In the genomic region with DNA sequence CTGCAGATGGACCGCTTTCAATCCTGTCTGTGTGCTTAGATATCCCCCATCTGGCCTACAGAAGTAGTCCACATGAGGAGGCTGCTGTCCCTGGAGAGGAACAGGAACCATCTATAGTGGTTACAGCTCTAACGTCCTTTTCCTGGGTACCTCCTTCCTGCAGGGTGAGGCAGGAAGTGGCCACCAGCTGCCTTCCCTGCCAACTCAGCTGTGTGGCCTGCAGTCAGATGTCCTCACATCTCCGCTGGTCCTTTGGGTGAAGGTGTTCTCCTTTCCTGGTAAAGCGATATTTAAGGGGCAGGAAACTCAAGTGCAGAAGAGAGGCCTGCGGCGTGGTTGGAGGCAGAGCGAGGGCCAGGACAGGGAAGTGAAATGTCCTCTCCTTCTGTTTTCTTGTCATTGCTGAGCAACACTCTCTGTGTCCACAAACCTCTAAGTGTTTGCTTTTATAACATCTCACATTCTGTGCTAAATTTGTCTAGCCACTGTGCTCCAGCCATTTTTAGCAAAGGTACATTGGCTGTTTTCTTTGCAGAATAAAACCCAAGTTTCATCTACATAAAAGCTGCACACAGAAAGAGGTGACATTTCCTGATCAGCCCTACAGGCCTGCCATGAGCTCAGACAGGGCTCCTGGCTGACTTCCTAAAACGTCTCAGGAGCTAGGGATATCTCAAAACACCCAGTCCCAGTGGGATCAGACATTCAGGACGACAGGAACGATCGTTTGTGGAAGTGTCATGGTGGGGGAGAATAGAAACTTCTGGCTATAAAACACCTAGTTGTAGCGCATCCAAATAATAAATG, we compare ENCODE assay signal across 8 mouse cellular contexts.
DNase-seq lines count a peak whose midpoint lies in the region; ATAC-seq and TF ChIP-seq lines count a peak whose summit lies in the region.

No protein-coding gene starts in this region.

- TF ChIP-seq POLR2A in heart, adult 2 months (IDR thresholded peaks at IDR 0.05; ENCODE audit: insufficient read depth, low read depth, low read length) = 0 out of 2 replicates have a peak, but pooled peaks have one; percentile 31

- intact Hi-C loops in heart, adult 2 months (cut with DNase I) = loop anchor here (2.0 to 5.0 kb wide), 2 partner anchors 17 to 159 kb away; no protein-coding TSS in a partner anchor

- H3K4me3 ChIP-seq in neural tube, embryonic 13.5 days = no peak overlapping the region
- H3K4me3 ChIP-seq in neural tube, embryonic 15.5 days (replicated peaks) = no peak overlapping the region
- no peak overlapping the region for H3K4me3 ChIP-seq in heart, adult 2 months
- no peak overlapping the region for H3K4me3 ChIP-seq in stomach, embryonic 14.5 days (ENCODE audit: low read depth, low read length)
- H3K4me3 ChIP-seq in midbrain, embryonic 10.5 days = no peak overlapping the region

- H3K27ac ChIP-seq in neural tube, embryonic 13.5 days (replicated peaks) = 0 out of 2 replicates have a peak overlapping the region, but pooled peaks have one; percentile 9
- no peak overlapping the region for H3K27ac ChIP-seq in neural tube, embryonic 15.5 days (replicated peaks)
- peak overlapping the region; percentile 73 for H3K27ac ChIP-seq in heart, adult 2 months
- H3K27ac ChIP-seq in stomach, embryonic 14.5 days (ENCODE audit: low read length) = peak overlapping the region; percentile 52
- no peak overlapping the region for H3K27ac ChIP-seq in midbrain, embryonic 10.5 days (replicated peaks)

- no peak overlapping the region for H3K4me2 ChIP-seq in neural tube, embryonic 13.5 days
- H3K4me2 ChIP-seq in neural tube, embryonic 15.5 days = no peak overlapping the region
- H3K4me2 ChIP-seq in stomach, embryonic 14.5 days (replicated peaks; ENCODE audit: low read depth, low read length) = no peak overlapping the region

- H3K4me1 ChIP-seq in neural tube, embryonic 13.5 days (replicated peaks) = peaks cover 12% of the 10 kb centered on the region
- H3K4me1 ChIP-seq in neural tube, embryonic 15.5 days = peaks cover 15% of the 10 kb centered on the region; the same call in 1 of the 2 replicates
- peaks cover 18% of the 10 kb centered on the region for H3K4me1 ChIP-seq in heart, adult 2 months (ENCODE audit: control insufficient read depth, insufficient read depth, low read length)
- H3K4me1 ChIP-seq in stomach, embryonic 14.5 days (ENCODE audit: control insufficient read depth, insufficient read depth, low read length) = 0 out of 2 replicates have a peak, but pooled peaks cover 8% of the 10 kb centered on the region
- peaks cover 14% of the 10 kb centered on the region for H3K4me1 ChIP-seq in midbrain, embryonic 10.5 days

- TF ChIP-seq CTCF in heart, adult 2 months (IDR thresholded peaks at IDR 0.05) = peak; percentile 41

- H3K9me3 ChIP-seq in neural tube, embryonic 13.5 days = no peaks in the 10 kb centered on the region
- no peaks in the 10 kb centered on the region for H3K9me3 ChIP-seq in neural tube, embryonic 15.5 days (replicated peaks)
- no peaks in the 10 kb centered on the region for H3K9me3 ChIP-seq in stomach, embryonic 14.5 days (ENCODE audit: control insufficient read depth, low read depth, low read length)
- no peaks in the 10 kb centered on the region for H3K9me3 ChIP-seq in midbrain, embryonic 10.5 days (replicated peaks)

- peak; percentile 64 to 81 for DNase-seq in heart, adult 2 months
- DNase-seq in layer of hippocampus, adult 9-11 months = peak; percentile 87
- DNase-seq in lung, postnatal 14 days = peak; percentile 53
- no peak for DNase-seq in cerebellum, adult 9-11 months
- DNase-seq in midbrain, embryonic 10.5 days (ENCODE audit: low spot score) = no peak

- ATAC-seq in neural tube, embryonic 13.5 days (ENCODE audit: low read depth) = no peak
- no peak for ATAC-seq in neural tube, embryonic 15.5 days (ENCODE audit: low FRiP score)
- ATAC-seq in stomach, embryonic 14.5 days (ENCODE audit: insufficient number of reproducible peaks, insufficient read depth, low FRiP score, low read depth) = 0 out of 2 replicates have a peak, but pooled peaks have one; percentile 33

- no peak overlapping the region for H3K9ac ChIP-seq in neural tube, embryonic 13.5 days
- no peak overlapping the region for H3K9ac ChIP-seq in neural tube, embryonic 15.5 days (replicated peaks)
- H3K9ac ChIP-seq in heart, adult 2 months (ENCODE audit: low read depth, low read length) = peak overlapping the region; percentile 51
- no peak overlapping the region for H3K9ac ChIP-seq in stomach, embryonic 14.5 days (replicated peaks; ENCODE audit: low read depth, low read length)

- H3K36me3 ChIP-seq in neural tube, embryonic 13.5 days = no peaks in the 10 kb centered on the region
- H3K36me3 ChIP-seq in neural tube, embryonic 15.5 days = no peaks in the 10 kb centered on the region
- H3K36me3 ChIP-seq in heart, adult 2 months (ENCODE audit: control insufficient read depth, insufficient read depth, low read length) = peaks cover 8% of the 10 kb centered on the region
- no peaks in the 10 kb centered on the region for H3K36me3 ChIP-seq in stomach, embryonic 14.5 days (ENCODE audit: control insufficient read depth, insufficient read depth, low read length)
- H3K36me3 ChIP-seq in midbrain, embryonic 10.5 days = no peaks in the 10 kb centered on the region

- H3K27me3 ChIP-seq in neural tube, embryonic 13.5 days = no peaks in the 10 kb centered on the region
- H3K27me3 ChIP-seq in neural tube, embryonic 15.5 days (replicated peaks) = no peaks in the 10 kb centered on the region
- no peaks in the 10 kb centered on the region for H3K27me3 ChIP-seq in heart, adult 2 months (ENCODE audit: control insufficient read depth, insufficient read depth, low read length)
- H3K27me3 ChIP-seq in stomach, embryonic 14.5 days (ENCODE audit: control insufficient read depth, insufficient read depth, low read length) = no peaks in the 10 kb centered on the region
- H3K27me3 ChIP-seq in midbrain, embryonic 10.5 days (ENCODE audit: low read depth, poor library complexity, severe bottlenecking) = no peaks in the 10 kb centered on the region

- peak; percentile 78 for TF ChIP-seq EP300 in heart, adult 2 months (IDR thresholded peaks at IDR 0.05; ENCODE audit: insufficient read depth, low read depth, low read length)

- no peaks in the 10 kb centered on the region for H3K79me2 ChIP-seq in heart, adult 2 months (replicated peaks; ENCODE audit: control insufficient read depth, insufficient read depth, low read length)

- 74% methylated on average over 12 of the region's 12 CpGs for WGBS in neural tube, embryonic 13.5 days
- WGBS in neural tube, embryonic 15.5 days = 67% methylated on average over 12 of the region's 12 CpGs
- WGBS in heart, adult 2 months = 20% methylated on average over 12 of the region's 12 CpGs
- WGBS in stomach, embryonic 14.5 days = 64% methylated on average over 12 of the region's 12 CpGs
- WGBS in midbrain, embryonic 10.5 days = 86% methylated on average over 12 of the region's 12 CpGs

Comparison
In these comparisons a context has a peak if more than half of its experiments do, and no peak if none do; other contexts are left out.
1. H3K27ac ChIP-seq: peak in neural tube, embryonic 13.5 days (single experiment), heart, adult 2 months (single experiment) and stomach, embryonic 14.5 days (single experiment); none in neural tube, embryonic 15.5 days (single experiment) and midbrain, embryonic 10.5 days (single experiment).
2. DNase-seq: peak in heart, adult 2 months (2 of 2), layer of hippocampus, adult 9-11 months (single experiment) and lung, postnatal 14 days (single experiment); none in cerebellum, adult 9-11 months (single experiment) and midbrain, embryonic 10.5 days (single experiment).